Mouse (Mus musculus) mouse embryonic stem cell (cell line): Measurements from ENCODE around the gene Pilrb1.
"Not testable (repeated sequence)": the region's sequence is repeated elsewhere in the genome, so short reads cannot be mapped to it uniquely, and the experiment has no call there.

Experiments used
- in situ Hi-C, 2 experiments: fragments of 300-500 bp; cut with MboI; formaldehyde crosslinking; loops; 1 replicate in 1 of 2; 3 replicates in 1 of 2; pipeline ENCODE4 v1.14.3; 2019 to 2020; ENCODE audit warnings: low sequenced_read_pairs in 2 of 2, low pct_unique_long_range_greater_than_20kb in 1 of 2, mixed read lengths in 1 of 2; ENCODE audit not compliant: unreplicated experiment in 1 of 2

The Pilrb1 gene

DNA sequence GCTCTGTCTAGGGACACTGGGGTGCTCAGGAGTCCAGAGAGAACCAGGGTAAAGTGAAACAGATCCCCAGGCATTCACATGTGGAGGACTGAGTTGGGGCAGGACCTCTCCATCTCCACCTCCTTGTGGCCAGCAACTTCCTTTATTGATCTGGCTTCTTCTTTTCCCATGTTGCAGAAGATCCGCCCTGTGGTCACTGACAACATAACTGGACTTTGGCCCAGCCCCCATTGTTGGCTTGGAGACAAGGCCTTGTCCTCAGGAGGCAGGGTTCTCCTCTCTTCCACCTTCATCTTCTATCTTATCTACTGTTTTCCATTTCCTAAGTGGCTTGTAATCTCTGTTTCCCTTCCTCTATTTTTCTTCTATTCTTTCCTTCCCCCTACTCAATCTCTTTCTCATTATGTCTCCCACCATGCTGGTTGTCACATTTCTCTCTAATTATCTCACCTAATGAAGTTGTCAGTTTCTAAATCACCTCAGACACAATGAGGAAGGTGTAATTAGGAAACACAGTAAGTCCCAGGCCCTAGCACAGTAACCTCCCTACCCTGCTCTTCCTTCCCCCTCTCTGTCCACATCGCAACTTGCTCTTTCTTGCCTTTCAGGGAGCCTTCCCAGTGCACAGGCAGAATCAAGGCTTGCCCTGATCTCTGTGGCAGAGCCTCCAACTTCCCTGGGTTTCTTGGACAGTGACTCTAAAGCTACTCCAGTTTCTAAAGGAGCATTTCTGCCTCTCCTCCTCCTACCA is at the start of gene Pilrb1:
Pilrb1 (minus strand) TSS at position 147 of the 751 bp plus-strand sequence.
- in situ Hi-C loops: not testable (repeated sequence)

DNA sequence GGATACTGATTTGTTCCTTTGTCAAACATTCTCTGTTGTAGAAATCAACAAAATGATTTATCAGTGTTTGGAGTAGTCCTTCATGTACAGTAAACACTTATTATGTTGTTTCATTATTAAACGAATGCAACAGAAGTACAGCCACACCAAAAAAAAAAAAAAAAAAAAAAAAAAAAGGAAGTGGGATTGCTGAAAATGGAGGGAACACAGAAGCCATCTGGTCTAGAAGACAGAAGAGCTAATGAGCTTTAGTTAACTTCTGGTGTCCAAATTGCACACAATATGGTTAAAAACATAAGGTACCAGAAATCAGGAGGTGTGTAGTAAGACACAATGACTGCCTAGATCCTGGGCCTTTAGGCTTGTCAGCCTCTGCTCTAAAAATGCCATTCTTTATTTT is 39.9 kb upstream of the Pilrb1 start:
- in situ Hi-C loops: loop anchor here in 1 of 2 experiments (10.0 kb wide), 1 partner anchor 237 kb away; no protein-coding TSS in a partner anchor

DNA sequence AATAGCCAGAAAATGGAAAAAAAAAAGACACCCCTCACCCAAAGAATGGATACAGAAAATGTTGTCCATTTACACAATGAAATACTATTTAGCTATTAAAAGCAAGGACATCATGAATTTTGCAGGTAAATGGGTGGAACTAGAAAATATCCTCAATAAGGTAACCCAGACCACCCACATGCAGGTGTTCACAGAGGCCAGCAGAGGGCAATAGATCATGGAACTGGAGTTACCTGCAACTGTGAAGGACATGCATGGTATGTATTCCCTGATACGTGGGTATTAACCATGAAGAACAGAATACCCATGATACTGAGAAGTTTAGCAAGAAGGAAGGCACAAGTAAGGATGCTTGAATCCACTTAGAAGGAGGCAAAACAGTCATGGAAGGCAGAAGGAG is 35.0 kb upstream of the Pilrb1 start:
- in situ Hi-C loops: loop anchor here (5.0 to 10.0 kb wide), 3 partner anchors 64 to 242 kb away; no protein-coding TSS in a partner anchor

DNA sequence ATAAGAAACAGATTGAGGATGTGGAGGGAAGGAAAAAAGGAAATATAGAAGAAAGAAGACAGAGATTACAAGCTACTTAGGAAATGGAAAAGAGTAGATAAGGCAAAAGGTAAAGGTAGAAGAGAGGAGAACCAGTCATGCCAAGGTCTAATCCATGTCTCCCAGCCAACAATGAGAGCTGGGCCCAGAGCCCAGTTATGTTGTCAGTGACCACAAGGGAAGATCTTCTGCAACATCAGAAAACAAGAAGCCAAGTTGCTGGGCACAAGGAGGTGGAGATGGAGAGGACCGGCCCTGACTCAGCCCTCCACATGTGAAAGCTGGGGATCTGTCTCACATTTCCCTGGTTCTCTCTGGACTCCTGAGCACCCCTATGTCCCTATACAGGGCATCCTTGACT is 29.8 kb upstream of the Pilrb1 start:
- in situ Hi-C loops: no loop called here

DNA sequence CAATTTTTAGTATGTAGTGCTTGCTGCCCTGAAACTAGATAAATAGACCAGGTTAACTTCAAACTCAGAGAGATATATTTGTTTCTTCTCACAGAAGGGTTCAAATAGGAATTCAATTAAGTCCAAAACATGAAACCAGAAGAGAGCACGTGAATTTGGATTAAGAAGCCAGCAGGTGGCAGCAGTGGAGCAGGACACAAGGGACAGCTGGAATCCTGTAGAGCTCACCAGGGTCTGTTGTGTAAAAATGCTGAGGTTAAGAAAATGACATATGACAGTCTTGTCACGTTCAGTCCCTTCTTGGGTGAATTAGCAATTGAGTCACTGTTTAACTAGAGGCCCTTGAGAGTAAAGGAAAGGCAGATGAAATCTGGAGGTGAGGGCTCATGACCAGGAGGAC is 28.0 kb upstream of the Pilrb1 start:
- in situ Hi-C loops: no loop called here

DNA sequence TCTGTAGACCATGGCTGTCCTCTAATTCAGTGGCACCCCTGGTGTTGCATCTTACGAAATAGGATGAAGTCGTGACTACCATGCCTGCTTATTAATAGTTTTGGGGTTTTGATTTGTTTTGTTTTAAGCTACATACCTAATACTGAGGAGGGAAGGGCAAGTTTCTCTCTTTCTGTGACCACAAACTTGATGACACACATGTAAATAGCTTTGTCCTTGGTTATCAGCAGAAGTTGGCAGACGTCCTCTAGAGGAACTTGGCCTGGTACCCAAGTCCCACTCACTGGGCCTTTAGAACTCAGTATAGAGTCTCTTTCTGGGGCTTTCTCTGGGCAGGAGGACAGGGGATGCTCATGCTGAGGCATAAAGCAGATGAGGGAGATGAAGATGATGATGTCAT is 25.4 kb upstream of the Pilrb1 start:
- in situ Hi-C loops: no loop called here

DNA sequence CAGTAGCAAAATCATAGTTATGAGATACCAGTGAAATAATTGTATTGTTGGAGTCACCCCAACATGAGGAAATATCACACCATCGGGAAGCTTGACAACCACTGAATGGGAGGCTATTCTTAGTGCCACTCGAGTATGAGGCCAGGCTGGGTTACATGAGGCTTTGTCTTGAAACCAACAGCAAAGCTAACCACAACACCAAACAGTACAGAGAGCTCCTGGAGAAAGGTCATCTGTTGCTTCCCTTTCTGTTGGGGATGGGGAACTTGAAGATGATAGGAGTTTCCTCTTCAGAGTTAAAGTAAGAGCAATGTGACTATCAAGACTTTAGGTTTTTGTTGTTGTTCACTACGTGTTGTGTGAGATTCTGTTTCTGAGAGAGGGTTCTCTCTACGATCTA is 25.0 kb upstream of the Pilrb1 start:
- in situ Hi-C loops: no loop called here

DNA sequence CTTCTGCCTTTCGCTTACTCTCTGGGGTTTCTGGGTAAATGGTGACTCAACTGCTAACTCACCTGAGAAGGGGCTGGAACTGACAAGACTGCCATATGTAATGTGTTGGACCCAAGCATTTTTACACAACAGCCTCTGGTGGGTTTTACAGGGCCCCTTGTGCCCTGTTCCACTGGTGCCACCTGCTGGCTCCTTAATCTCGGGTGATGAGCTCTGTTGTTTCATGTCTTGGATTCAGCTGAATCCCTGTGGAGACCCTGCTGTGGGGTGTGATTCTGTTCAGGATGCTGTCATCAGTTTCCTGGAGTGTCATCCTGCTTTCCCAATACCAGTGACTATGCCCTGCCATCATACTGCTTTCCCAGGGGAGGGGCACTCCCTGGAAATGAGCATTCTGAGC is 20.0 kb upstream of the Pilrb1 start:
- in situ Hi-C loops: loop anchor here in 1 of 2 experiments (10.0 kb wide), 1 partner anchor 83 kb away; no protein-coding TSS in a partner anchor

DNA sequence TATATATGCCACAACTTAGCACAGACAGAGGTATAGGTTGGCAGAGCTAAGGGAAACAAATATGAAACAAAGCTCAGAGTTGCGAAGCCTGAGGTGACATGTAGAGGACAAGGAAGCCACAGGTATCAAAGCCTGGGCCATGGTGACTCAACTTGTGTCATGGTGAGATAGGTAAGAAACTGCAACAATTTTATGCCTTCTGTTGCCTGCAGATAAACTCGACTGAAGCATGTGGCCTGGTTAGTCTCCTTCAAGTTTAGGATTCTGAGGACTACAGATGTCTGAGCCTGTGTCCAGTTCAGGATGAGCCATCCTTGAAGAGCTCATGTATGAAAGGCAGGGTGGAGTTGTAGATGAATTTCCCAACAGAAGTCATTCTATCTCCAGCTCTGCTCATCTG is 17.1 kb upstream of the Pilrb1 start:
- in situ Hi-C loops: loop anchor here in 1 of 2 experiments (10.0 kb wide), 1 partner anchor 80 kb away; no protein-coding TSS in a partner anchor

DNA sequence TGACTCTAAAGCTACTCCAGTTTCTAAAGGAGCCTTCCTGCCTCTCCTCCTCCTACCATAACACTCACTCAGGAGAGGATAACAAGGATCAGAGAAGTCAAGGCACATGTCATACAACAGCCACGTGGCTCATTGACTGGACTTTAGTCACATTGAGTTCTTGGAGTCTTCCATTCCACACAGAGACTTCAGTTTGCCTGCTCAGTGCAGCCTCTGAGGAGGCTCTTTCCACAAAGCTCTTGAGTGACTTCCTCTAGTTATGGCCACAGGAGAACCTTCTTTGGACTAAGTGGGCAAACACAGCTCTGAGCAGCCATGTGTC is 14.4 kb upstream of the Pilrb1 start:
- in situ Hi-C loops: loop anchor here in 1 of 2 experiments (10.0 kb wide), 1 partner anchor 78 kb away; no protein-coding TSS in a partner anchor

DNA sequence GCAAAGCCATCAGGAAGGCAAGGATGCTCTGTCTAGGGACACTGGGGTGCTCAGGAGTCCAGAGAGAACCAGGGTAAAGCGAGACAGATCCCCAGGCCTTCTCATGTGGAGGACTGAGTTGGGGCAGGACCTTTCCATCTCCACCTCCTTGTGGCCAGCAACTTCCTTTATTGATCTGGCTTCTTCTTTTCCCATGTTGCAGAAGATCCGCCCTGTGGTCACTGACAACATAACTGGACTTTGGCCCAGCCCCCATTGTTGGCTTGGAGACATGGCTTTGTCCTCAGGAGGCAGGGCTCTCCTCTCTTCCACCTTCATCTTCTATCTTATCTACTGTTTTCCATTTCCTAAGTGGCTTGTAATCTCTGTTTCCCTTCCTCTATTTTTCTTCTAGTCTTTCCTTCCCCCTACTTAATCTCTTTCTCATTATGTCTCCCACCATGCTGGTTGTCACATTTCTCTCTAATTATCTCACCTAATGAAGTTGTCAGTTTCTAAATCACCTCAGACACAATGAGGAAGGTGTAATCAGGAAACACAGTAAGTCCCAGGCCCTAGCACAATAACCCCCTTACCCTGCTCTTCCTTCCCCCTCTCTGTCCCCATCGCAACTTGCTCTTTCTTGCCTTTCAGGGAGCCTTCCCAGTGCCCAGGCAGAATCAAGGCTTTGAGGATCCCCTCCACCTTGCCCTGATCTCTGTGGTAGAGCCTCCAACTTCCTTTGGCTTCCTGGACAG is 13.9 kb upstream of the Pilrb1 start, which contains the start of gene Pilrb2:
Pilrb2 (minus strand) TSS at position 172 of the 737 bp plus-strand sequence.
- in situ Hi-C loops: loop anchor here in 1 of 2 experiments (10.0 kb wide), 1 partner anchor 77 kb away; no protein-coding TSS in a partner anchor

DNA sequence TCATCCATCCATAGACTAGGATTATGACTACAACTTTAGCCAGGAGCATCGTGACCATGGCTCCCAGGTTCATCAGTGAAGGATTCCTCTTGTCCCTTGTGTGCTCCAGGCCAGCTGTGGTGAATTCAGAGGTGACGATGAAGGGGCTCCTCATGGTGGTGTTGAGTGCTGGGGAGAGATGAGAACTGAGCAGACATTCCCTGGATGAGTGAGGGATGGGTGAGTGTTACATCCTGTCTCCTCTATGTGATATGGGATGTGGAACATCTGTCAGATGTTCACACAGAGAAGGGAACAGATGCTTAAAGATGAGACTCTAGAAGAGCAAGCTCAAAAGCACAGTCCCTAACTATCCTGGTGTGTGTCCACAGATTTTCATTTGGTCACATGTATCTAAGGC is 10.7 kb upstream of the Pilrb1 start:
- in situ Hi-C loops: not testable (repeated sequence)

DNA sequence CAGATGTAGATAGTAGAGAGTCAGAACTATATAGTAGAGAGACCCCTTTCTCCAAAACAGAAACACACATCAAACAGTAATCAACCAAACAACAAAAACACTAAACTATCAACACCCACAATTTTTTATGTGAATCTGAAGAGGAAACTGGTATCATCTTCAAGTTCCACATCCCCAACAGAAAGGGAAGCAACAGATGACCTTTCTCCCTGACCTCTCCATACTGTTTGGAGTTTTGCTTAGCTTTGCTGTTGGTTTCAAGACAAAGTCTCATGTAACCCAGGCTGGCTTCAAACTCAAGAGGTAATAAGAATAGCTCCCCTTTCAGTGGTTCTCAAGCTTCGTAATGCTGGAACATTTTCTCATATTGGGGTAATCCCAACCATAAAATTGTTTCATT is 6.1 kb upstream of the Pilrb1 start:
- in situ Hi-C loops: not testable (repeated sequence)

DNA sequence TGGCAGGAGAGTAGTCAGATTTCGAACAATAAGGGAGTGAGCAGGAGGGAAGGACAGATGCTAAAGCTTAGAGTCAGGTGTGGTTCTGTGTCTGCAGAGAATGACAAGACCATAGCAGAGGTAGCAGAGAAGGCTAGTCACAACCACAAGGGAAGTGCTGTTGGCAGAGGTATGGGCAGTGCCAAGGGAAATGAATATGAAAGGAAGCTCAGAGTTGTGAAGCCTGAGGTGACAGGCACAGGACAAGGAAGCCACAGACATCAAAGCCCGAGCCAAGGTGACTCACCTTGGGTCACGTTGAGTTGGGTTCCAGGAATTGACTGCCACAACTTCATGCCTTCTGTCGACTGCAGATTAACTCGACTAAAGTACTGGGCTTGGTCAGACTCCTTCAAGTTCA is 1.0 kb downstream of the Pilrb1 start:
- in situ Hi-C loops: not testable (repeated sequence)

DNA sequence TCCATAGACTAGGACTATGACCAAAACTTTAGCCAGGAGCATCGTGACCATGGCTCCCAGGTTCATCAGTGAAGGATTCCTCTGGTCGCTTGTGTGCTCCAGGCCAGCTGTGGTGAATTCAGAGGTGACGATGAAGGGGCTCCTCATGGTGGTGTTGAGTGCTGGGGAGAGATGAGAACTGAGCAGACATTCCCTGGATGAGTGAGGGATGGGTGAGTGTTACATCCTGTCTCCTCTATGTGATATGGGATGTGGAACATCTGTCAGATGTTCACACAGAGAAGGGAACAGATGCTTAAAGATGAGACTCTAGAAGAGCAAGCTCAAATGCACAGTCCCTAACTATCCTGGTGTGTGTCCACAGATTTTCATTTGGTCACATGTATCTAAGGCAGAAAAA is 3.0 kb downstream of the Pilrb1 start:
- in situ Hi-C loops: not testable (repeated sequence)

DNA sequence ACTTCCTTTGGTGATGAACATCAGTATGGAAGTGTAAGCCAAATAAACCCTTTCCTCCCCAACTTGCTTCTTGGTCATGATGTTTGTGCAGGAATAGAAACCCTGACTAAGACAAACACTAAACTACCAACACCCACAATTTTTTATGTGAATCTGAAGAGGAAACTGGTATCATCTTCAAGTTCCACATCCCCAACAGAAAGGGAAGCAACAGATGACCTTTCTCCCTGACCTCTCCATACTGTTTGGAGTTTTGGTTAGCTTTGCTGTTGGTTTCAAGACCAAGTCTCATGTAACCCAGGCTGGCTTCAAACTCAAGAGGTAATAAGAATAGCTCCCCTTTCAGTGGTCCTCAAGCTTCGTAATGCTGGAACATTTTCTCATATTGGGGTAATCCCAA is 7.6 kb downstream of the Pilrb1 start:
- in situ Hi-C loops: not testable (repeated sequence)

DNA sequence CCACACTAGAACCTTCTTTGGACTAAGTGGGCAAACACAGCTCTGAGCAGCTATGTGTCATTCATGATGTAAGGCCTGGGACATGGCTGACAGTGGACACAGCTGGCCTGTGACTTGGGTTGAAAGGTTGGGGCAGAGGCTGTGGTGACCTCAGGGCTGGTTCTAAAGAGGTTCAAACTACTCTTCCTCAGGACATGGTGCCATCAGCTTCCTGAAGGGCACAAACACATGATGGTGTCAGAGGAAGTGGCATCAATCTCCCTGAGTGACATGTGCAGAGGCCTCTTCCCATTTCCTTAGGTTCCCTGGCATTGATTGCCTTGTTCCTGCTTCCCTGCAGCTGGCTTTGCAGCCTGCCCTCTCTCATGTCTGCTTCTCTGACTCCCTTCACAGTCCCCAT is 20.8 kb downstream of the Pilrb1 start:
- in situ Hi-C loops: not testable (repeated sequence)

DNA sequence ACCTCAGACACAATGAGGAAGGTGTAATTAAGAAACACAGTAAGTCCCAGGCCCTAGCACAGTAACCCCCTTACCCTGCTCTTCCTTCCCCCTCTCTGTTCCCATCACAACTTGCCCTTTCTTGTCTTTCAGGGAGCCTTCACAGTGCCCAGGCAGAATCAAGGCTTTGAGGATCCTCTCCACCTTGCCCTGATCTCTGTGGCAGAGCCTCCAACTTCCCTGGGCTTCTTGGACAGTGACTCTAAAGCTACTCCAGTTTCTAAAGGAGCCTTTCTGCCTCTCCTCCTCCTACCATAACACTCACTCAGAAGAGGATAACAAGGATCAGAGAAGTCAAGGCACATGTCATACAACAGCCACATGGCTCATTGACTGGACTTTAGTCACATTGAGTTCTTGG is 21.3 kb downstream of the Pilrb1 start:
- in situ Hi-C loops: no loop called here

DNA sequence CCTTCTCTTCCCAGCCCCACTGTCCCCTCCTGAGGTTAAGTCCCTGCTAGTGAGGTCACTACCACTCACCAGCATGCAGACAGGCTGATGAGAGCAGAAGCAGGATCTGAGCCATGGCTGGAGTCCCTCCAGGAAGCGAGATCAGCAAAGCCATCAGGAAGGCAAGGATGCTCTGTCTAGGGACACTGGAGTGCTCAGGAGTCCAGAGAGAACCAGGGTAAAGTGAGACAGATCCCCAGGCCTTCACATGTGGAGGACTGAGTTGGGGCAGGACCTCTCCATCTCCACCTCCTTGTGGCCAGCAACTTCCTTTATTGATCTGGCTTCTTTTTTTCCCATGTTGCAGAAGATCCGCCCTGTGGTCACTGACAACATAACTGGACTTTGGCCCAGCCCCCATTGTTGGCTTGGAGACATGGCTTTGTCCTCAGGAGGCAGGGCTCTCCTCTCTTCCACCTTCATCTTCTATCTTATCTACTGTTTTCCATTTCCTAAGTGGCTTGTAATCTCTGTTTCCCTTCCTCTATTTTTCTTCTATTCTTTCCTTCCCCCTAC is 21.9 kb downstream of the Pilrb1 start, which contains the start of gene Pilra:
Pilra (minus strand) TSS at position 316 of the 555 bp plus-strand sequence.
- in situ Hi-C loops: not testable (repeated sequence)
